In genomic region chr7:90313421-90313820, GRCm38 (mm10) we compare ENCODE assay signal across 26 mouse cellular contexts. TPM values are rescaled to one million over a fixed set of nuclear protein-coding genes. Genes with fewer than 3 reads are reported as not detected.
DNase-seq lines count a peak whose midpoint lies in the region; ATAC-seq lines count a peak whose summit lies in the region.
"Had no signal": no experiment of that assay in that cellular context is flagged by ENCODE, and none has a peak within 500 bp of the region (broad histone marks: within the 10 kb centered on the region; RNA-seq: fewer than 3 reads in every experiment).

No protein-coding gene starts in this region.

- H3K9me3 ChIP-seq in forebrain, embryonic 15.5 days = no peaks in the 10 kb centered on the region
- H3K9me3 ChIP-seq: embryonic facial prominence, embryonic 12.5 days; heart, embryonic 13.5 days; hindbrain, embryonic 13.5 days had no signal

- peak; percentile 84 for ATAC-seq in common myeloid progenitor, adult 5-6 weeks (replicated peaks; ENCODE audit: low read depth, poor library complexity, severe bottlenecking)
- ATAC-seq in megakaryocyte progenitor cell, adult 5-6 weeks (replicated peaks; ENCODE audit: poor library complexity) = peak; percentile 91
- no peak for ATAC-seq in forebrain, embryonic 15.5 days (replicated peaks)
- ATAC-seq: activated CD4-positive, CD25-positive, alpha-beta regulatory T cell, adult 4 months; CD4-positive, CD25-positive, alpha-beta regulatory T cell, adult 4 months; forebrain, embryonic 16.5 days; hindbrain, postnatal 0 days; Patski had no signal

- peak; percentile 16 for DNase-seq in A20 (ENCODE audit: low read depth, low spot score)
- no peak for DNase-seq in left cerebral cortex, adult 18-20 months (ENCODE audit: low spot score in 2 of 2)
- no peak for DNase-seq in frontal cortex, postnatal 14 days (ENCODE audit: low spot score in 2 of 2)
- DNase-seq: adrenal gland, postnatal 14 days; cerebellum, adult 18-20 months; cerebellum, postnatal 14 days; gastrocnemius, postnatal 14 days; heart, postnatal 4 days had no signal

- H3K27ac ChIP-seq in forebrain, embryonic 15.5 days (replicated peaks) = no peak overlapping the region
- H3K27ac ChIP-seq: embryonic facial prominence, embryonic 12.5 days; heart, embryonic 13.5 days; hindbrain, embryonic 13.5 days; hindbrain, postnatal 0 days had no signal

- H3K9ac ChIP-seq in forebrain, embryonic 15.5 days (replicated peaks) = no peak overlapping the region
- H3K9ac ChIP-seq: embryonic facial prominence, embryonic 12.5 days; heart, embryonic 13.5 days; hindbrain, embryonic 13.5 days had no signal

- no peaks in the 10 kb centered on the region for H3K4me1 ChIP-seq in forebrain, embryonic 15.5 days
- H3K4me1 ChIP-seq: embryonic facial prominence, embryonic 12.5 days; heart, embryonic 13.5 days; hindbrain, embryonic 13.5 days had no signal

- H3K4me2 ChIP-seq in forebrain, embryonic 15.5 days (replicated peaks) = no peak overlapping the region
- H3K4me2 ChIP-seq: embryonic facial prominence, embryonic 12.5 days; heart, embryonic 13.5 days; hindbrain, embryonic 13.5 days had no signal

- H3K4me3 ChIP-seq in forebrain, embryonic 15.5 days = no peak overlapping the region
- H3K4me3 ChIP-seq: embryonic facial prominence, embryonic 12.5 days; heart, embryonic 13.5 days; hindbrain, embryonic 13.5 days had no signal

- WGBS in forebrain, embryonic 15.5 days = 87% methylated on average over 3 of the region's 3 CpGs

- H3K27me3 ChIP-seq in forebrain, embryonic 15.5 days = no peaks in the 10 kb centered on the region
- H3K27me3 ChIP-seq: embryonic facial prominence, embryonic 12.5 days; heart, embryonic 13.5 days; hindbrain, embryonic 13.5 days; Patski had no signal

- H3K36me3 ChIP-seq in forebrain, embryonic 15.5 days = no peaks in the 10 kb centered on the region
- H3K36me3 ChIP-seq: embryonic facial prominence, embryonic 12.5 days; heart, embryonic 13.5 days; hindbrain, embryonic 13.5 days had no signal

RNA-seq across cellular contexts. Expression of gene Sytl2, which starts 11.4 kb away (rescaled TPM):
- total RNA-seq in common myeloid progenitor, adult 5-6 weeks (2017) = 0.39 TPM in 1 of 2 replicates, not detected in the other
- 0.10 TPM in 1 of 2 replicates, not detected in the other for total RNA-seq in megakaryocyte progenitor cell, adult 5-6 weeks (2015)
- 0.17 and 1.0 TPM in 2 replicates for total RNA-seq in megakaryocyte progenitor cell, adult 5-6 weeks (2017)
- total RNA-seq in left cerebral cortex, adult 18-20 months (2021) = 10 to 100 TPM; 75.7 to 76.7 TPM
- polyA plus RNA-seq in forebrain, embryonic 15.5 days (2015; fragmentation: Nextera tagmentation; extraction: Ambion mirVana) = 0.97 and 1.2 TPM in 2 replicates

RNA-seq across cellular contexts. Expression of gene Ccdc83, which starts 47.8 kb away (rescaled TPM):
- not detected in 2 replicates for total RNA-seq in common myeloid progenitor, adult 5-6 weeks (2017)
- total RNA-seq in megakaryocyte progenitor cell, adult 5-6 weeks (2015) = not detected in 2 replicates
- total RNA-seq in megakaryocyte progenitor cell, adult 5-6 weeks (2017) = not detected in 2 replicates
- not detected for total RNA-seq in left cerebral cortex, adult 18-20 months (2021)
- not detected in 2 replicates for polyA plus RNA-seq in forebrain, embryonic 15.5 days (2015; fragmentation: Nextera tagmentation; extraction: Ambion mirVana)
- total RNA-seq: adrenal gland, adult 18-20 months; adrenal gland, postnatal 14 days; gastrocnemius, adult 18-20 months; heart, postnatal 4 days; hindbrain, postnatal 0 days had no signal
- polyA plus RNA-seq: CD4-positive, CD25-positive, alpha-beta regulatory T cell, adult 4 months; cortical plate, adult 2 months; embryonic facial prominence, embryonic 12.5 days; forebrain, embryonic 11.5 days; forebrain, embryonic 16.5 days; frontal cortex, adult 2 months; heart, embryonic 13.5 days; heart, postnatal 0 days; hindbrain, embryonic 13.5 days; hindbrain, postnatal 0 days; intestine, embryonic 14.5 days; Patski had no signal

Comparison
In these comparisons a context has a peak if more than half of its experiments do, and no peak if none do; other contexts are left out.
1. RNA of gene Sytl2, which starts 11.4 kb away (total RNA-seq): 75.7 to 76.7 TPM in left cerebral cortex, adult 18-20 months; 0.10 to 1.0 TPM in megakaryocyte progenitor cell, adult 5-6 weeks and 0.39 TPM in common myeloid progenitor, adult 5-6 weeks; every median in the first group is over 10 times any median in the second.